Mouse (Mus musculus) CH12.LX (cell line): ENCODE data around the gene Rab25. TPM values are rescaled to one million over a fixed set of nuclear protein-coding genes. Genes with fewer than 3 reads are reported as not detected.

ENCODE experiments used
- DNase-seq: peaks from one replicate; pipeline ENCODE4 v3.0.0-alpha.2; 2013; ENCODE audit errors: extremely low read depth
- H3K27ac ChIP-seq: 2 replicates; pipeline ENCODE4 v1.5.1; 2012; ENCODE audit warnings: low read depth, mild to moderate bottlenecking, control low read depth, moderate library complexity; ENCODE audit not compliant: insufficient read depth
- H3K27me3 ChIP-seq: replicated peaks from 2 replicates; pipeline ENCODE3; 2012; ENCODE audit warnings: inconsistent platforms
- H3K36me3 ChIP-seq, 2 experiments: replicated peaks in 1 of 2; 2 replicates each; pipeline versions ENCODE3 to v1.6.1; 2012; ENCODE audit warnings: inconsistent platforms in 1 of 2, low read length in 1 of 2, mild to moderate bottlenecking in 1 of 2, mixed read lengths in 1 of 2, moderate library complexity in 1 of 2; ENCODE audit not compliant: control insufficient read depth in 1 of 2, insufficient read depth in 1 of 2
- H3K4me1 ChIP-seq, 2 experiments: 2 replicates each; pipeline ENCODE4 v1.6.1; 2012; ENCODE audit warnings: inconsistent platforms in 1 of 2, moderate library complexity in 1 of 2; ENCODE audit not compliant: insufficient read depth in 2 of 2, control insufficient read depth in 1 of 2
- H3K4me2 ChIP-seq: 2 replicates; pipeline ENCODE4 v1.6.1; 2012; ENCODE audit warnings: low read depth, mild to moderate bottlenecking, control low read depth; ENCODE audit not compliant: poor library complexity, insufficient read depth, severe bottlenecking
- H3K4me3 ChIP-seq, 3 experiments: fragments of 150-350 bp in 1 of 3; sonication (generic) in 1 of 3; replicated peaks in 1 of 3; 2 replicates each; pipeline versions ENCODE3 to v1.5.1; 2011 to 2012; ENCODE audit warnings: low read depth in 2 of 3, low read length in 2 of 3, mild to moderate bottlenecking in 2 of 3, moderate library complexity in 2 of 3, control low read depth in 1 of 3, improper control_type of control experiment in 1 of 3, inconsistent platforms in 1 of 3, mixed read lengths in 1 of 3; ENCODE audit not compliant: poor library complexity in 1 of 3
- H3K79me2 ChIP-seq: replicated peaks from 2 replicates; pipeline ENCODE4 v1.6.1; 2012; ENCODE audit warnings: mild to moderate bottlenecking, moderate library complexity; ENCODE audit not compliant: control insufficient read depth, poor library complexity, insufficient read depth, severe bottlenecking; ENCODE audit errors: extremely low read depth
- H3K9ac ChIP-seq: 2 replicates; pipeline ENCODE4 v1.6.1; 2012; ENCODE audit warnings: low read depth, mild to moderate bottlenecking, control low read depth, moderate library complexity; ENCODE audit not compliant: insufficient read depth
- H3K9me3 ChIP-seq: replicated peaks from 2 replicates; pipeline ENCODE3; 2012; ENCODE audit warnings: low read length, inconsistent platforms, mixed read lengths
- BHLHE40 ChIP-seq: IDR thresholded peaks from 2 replicates; pipeline ENCODE4 v1.6.1; 2011; ENCODE audit warnings: mild to moderate bottlenecking, low read depth, low read length, improper control_type of control experiment
- CHD1 ChIP-seq: IDR thresholded peaks from 2 replicates; pipeline ENCODE4 v1.6.1; 2012; ENCODE audit warnings: low read depth, low read length, improper control_type of control experiment, inconsistent platforms
- CHD2 ChIP-seq: IDR thresholded peaks from 2 replicates; pipeline ENCODE4 v1.6.1; 2011; ENCODE audit warnings: low read length, improper control_type of control experiment
- CTCF ChIP-seq, 2 experiments: IDR thresholded peaks in 1 of 2; conservative IDR thresholded peaks in 1 of 2; 2 replicates each; pipeline ENCODE4 v1.5.1; 2011 to 2012; ENCODE audit warnings: low read depth in 2 of 2, low read length in 2 of 2, improper control_type of control experiment in 1 of 2, inconsistent platforms in 1 of 2, mild to moderate bottlenecking in 1 of 2, moderate library complexity in 1 of 2
- ELF1 ChIP-seq: IDR thresholded peaks from 2 replicates; pipeline ENCODE4 v1.6.1; 2014; ENCODE audit warnings: low read depth, mild to moderate bottlenecking, inconsistent platforms, low read length, improper control_type of control experiment
- ETS1 ChIP-seq: conservative IDR thresholded peaks from 2 replicates; pipeline ENCODE4 v1.6.1; 2012; ENCODE audit warnings: low read depth, mild to moderate bottlenecking, inconsistent platforms, low read length, improper control_type of control experiment, moderate library complexity
- GABPA ChIP-seq: IDR thresholded peaks from 2 replicates; pipeline ENCODE4 v1.6.1; 2012; ENCODE audit warnings: low read depth, low read length, improper control_type of control experiment, inconsistent platforms; ENCODE audit not compliant: insufficient replicate concordance
- HCFC1 ChIP-seq: IDR thresholded peaks from 2 replicates; pipeline ENCODE4 v1.6.1; 2012; ENCODE audit warnings: low read depth, mild to moderate bottlenecking, inconsistent platforms, low read length, improper control_type of control experiment
- IRF4 ChIP-seq: IDR thresholded peaks from 2 replicates; pipeline ENCODE4 v1.6.1; 2014; ENCODE audit warnings: low read depth, mild to moderate bottlenecking, inconsistent platforms, low read length, improper control_type of control experiment
- JUN ChIP-seq: IDR thresholded peaks from 2 replicates; pipeline ENCODE4 v1.6.1; 2011; ENCODE audit warnings: low read depth, mild to moderate bottlenecking, low read length, improper control_type of control experiment, moderate library complexity; ENCODE audit not compliant: insufficient read depth
- JUND ChIP-seq: conservative IDR thresholded peaks from 2 replicates; pipeline ENCODE4 v1.6.1; 2011; ENCODE audit warnings: low read depth, low read length, improper control_type of control experiment
- MAFK ChIP-seq: IDR thresholded peaks from 2 replicates; pipeline ENCODE4 v1.6.1; 2011; ENCODE audit warnings: low read length, improper control_type of control experiment; ENCODE audit not compliant: insufficient replicate concordance
- MXI1 ChIP-seq: IDR thresholded peaks from 2 replicates; pipeline ENCODE4 v1.6.1; 2011; ENCODE audit warnings: mild to moderate bottlenecking, low read depth, low read length, improper control_type of control experiment
- MYC ChIP-seq: IDR thresholded peaks from 2 replicates; pipeline ENCODE4 v1.6.1; 2011; ENCODE audit warnings: low read depth, mild to moderate bottlenecking, improper control_type of control experiment, low read length
- NELFE ChIP-seq: IDR thresholded peaks from 2 replicates; pipeline ENCODE4 v1.6.1; 2011; ENCODE audit warnings: low read depth, low read length, improper control_type of control experiment
- NRF1 ChIP-seq: IDR thresholded peaks from 2 replicates; pipeline ENCODE4 v1.6.1; 2014; ENCODE audit warnings: low read depth, mild to moderate bottlenecking, inconsistent platforms, low read length, improper control_type of control experiment, moderate library complexity
- PAX5 ChIP-seq: IDR thresholded peaks from 2 replicates; pipeline ENCODE4 v1.6.1; 2012; ENCODE audit warnings: low read length, inconsistent platforms, mixed read lengths
- RAD21 ChIP-seq: IDR thresholded peaks from 2 replicates; pipeline ENCODE4 v1.6.1; 2011; ENCODE audit warnings: low read depth, mild to moderate bottlenecking, low read length, improper control_type of control experiment, moderate library complexity
- RCOR1 ChIP-seq: conservative IDR thresholded peaks from 2 replicates; pipeline ENCODE4 v1.6.1; 2012; ENCODE audit warnings: low read depth, mild to moderate bottlenecking, inconsistent platforms, low read length, improper control_type of control experiment
- SIN3A ChIP-seq: IDR thresholded peaks from 2 replicates; pipeline ENCODE4 v1.6.1; 2012; ENCODE audit warnings: low read length, improper control_type of control experiment, inconsistent platforms
- SMC3 ChIP-seq: IDR thresholded peaks from 2 replicates; pipeline ENCODE4 v1.6.1; 2011; ENCODE audit warnings: low read depth, low read length, improper control_type of control experiment
- TBP ChIP-seq: conservative IDR thresholded peaks from 2 replicates; pipeline ENCODE4 v1.6.1; 2011; ENCODE audit warnings: low read depth, low read length, improper control_type of control experiment
- ZC3H11A ChIP-seq: IDR thresholded peaks from 2 replicates; pipeline ENCODE4 v1.6.1; 2012; ENCODE audit warnings: low read depth, mild to moderate bottlenecking, inconsistent platforms, low read length, improper control_type of control experiment
- ZKSCAN1 ChIP-seq: IDR thresholded peaks from 2 replicates; pipeline ENCODE4 v1.6.1; 2012; ENCODE audit warnings: low read depth, inconsistent platforms, low read length, improper control_type of control experiment, borderline replicate concordance
- ZMIZ1 ChIP-seq: IDR thresholded peaks from 2 replicates; pipeline ENCODE4 v1.6.1; 2012; ENCODE audit warnings: low read depth, mild to moderate bottlenecking, inconsistent platforms, low read length, improper control_type of control experiment
- dilution Hi-C: fragments of 300-500 bp; cut with MboI; formaldehyde crosslinking; loops from 2 replicates; pipeline ENCODE4 v1.14.3; 2020; ENCODE audit warnings: low sequenced_read_pairs; ENCODE audit not compliant: extremely low pct_unique_long_range_greater_than_20kb, extremely low pct_ligation_motif_present
- in situ Hi-C: fragments of 300-500 bp; cut with MboI; formaldehyde crosslinking; loops from 3 replicates; pipeline ENCODE4 v1.14.3; 2019; ENCODE audit warnings: low sequenced_read_pairs, low pct_ligation_motif_present, low pct_unique_long_range_greater_than_20kb, mixed read lengths
- polyA plus RNA-seq: library from polyadenylated mRNA; unstranded; fragments of >175 nt; gene quantifications from 2 replicates; pipeline ENCODE4 v1.2.1, GENCODE M21; 2012; ENCODE audit warnings: low read depth; ENCODE audit not compliant: insufficient read length
- total RNA-seq, 2 experiments: library from RNA; depleted of rRNA; stranded (reverse); fragments of 300-350 nt in 1 of 2; fragments of >200 nt in 1 of 2; gene quantifications; 2 replicates each; pipeline ENCODE4 v1.2.3; 2012 to 2014

Gene Rab25
- total and polyA plus RNA-seq, 3 experiments: 0.79 to 4.1 (median 1.8) TPM

DNA sequence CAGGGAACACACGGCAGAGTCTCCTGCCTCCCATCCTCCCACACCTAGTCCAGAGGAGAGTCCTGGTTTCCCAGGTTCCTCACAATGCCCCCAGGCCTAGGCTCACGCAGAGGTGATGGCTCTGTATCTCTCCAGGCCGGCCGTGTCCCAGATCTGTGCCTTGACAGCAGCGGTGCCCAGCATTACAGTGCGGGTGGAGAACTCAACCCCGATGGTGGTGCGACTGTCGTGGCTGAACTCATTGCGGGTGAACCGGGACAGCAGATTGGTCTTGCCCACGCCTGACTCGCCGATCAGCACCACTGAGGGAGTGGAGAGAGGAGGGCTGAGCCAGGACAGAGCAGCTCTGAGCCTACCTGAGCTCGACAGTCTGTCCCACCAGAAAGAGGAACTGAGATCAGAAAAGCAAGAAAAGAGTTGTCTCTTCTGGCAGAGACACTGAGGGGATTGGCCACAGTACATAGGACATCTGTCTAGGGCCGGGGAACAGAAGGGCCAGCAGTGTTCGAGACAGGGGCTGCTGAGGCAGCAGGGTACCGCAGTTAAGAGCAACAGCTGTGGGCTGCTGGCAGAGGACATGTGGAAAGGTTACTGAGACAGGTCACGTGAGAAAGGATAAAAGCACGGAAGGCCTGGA lies 3.0 kb downstream of the Rab25 start (continued):
- peak; percentile 89 for TF ChIP-seq BHLHE40
- peak; percentile 58; the same call in 1 of the 2 replicates for TF ChIP-seq TBP
- TF ChIP-seq GABPA: no peak
- no peak for TF ChIP-seq MAFK
- no peak for TF ChIP-seq ZMIZ1
- peak; percentile 62; the same call in 1 of the 2 replicates for TF ChIP-seq MXI1

DNA sequence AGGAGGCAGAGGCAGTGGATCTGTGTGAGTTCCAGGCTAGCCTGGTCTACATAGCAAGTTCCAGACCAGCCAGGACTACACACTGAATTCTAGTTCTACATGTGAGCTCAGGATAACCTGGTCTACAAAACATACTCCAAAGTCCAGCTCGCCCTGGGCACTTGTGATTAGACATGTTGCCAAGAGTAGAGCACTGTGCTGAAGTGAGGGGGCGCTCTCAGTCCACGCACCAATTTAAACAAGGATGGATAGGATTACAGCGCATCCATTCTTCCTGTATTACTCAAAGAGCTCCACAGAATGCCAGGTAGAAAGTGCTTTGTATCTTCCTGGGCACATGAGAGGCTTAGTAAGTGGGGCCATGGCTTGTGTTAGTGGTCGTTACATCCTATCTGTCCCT lies 3.6 kb downstream of the Rab25 start:
- DNase-seq: peak; percentile 51
- TF ChIP-seq ZKSCAN1: no peak
- no peak for TF ChIP-seq BHLHE40
- TF ChIP-seq PAX5: no peak
- TF ChIP-seq JUND: no peak
- TF ChIP-seq IRF4: no peak
- TF ChIP-seq MAFK: no peak
- TF ChIP-seq RAD21: peak; percentile 81
- no peak for TF ChIP-seq MYC
- TF ChIP-seq CTCF (conservative IDR thresholded peaks at IDR 0.05 in 1 of 2, IDR thresholded peaks at IDR 0.05 in 1 of 2; ENCODE audit: low read depth in 2 of 2, low read length in 2 of 2): peak in 1 of 2 experiments; percentile 89; a peak in 3 of 4 replicates
- no peak for TF ChIP-seq NRF1
- TF ChIP-seq SMC3: peak; percentile 52
- TF ChIP-seq JUN: no peak
- no peak for TF ChIP-seq CHD1
- TF ChIP-seq ETS1: no peak
- no peak for TF ChIP-seq SIN3A
- peak; percentile 32; the same call in 1 of the 2 replicates for TF ChIP-seq ELF1
- TF ChIP-seq ZC3H11A: no peak
- TF ChIP-seq HCFC1: 0 out of 2 replicates have a peak, but pooled peaks have one; percentile 22
- TF ChIP-seq CHD2: no peak
- no peak for TF ChIP-seq NELFE
- TF ChIP-seq RCOR1: no peak
- Histone ChIP-seq H3K27ac (peak overlapping the region; percentile 35), H3K36me3 (peaks cover 3 to 24% of the 10 kb centered on the region in 2 experiments), H3K9me3 (no peaks in the 10 kb centered on the region), H3K4me2 (peak overlapping the region; percentile 55), H3K9ac (peak overlapping the region; percentile 8; the same call in 1 of the 2 replicates), H3K4me3 (peak overlapping the region; percentile 31 to 39 (median 35)), H3K79me2 (no peaks in the 10 kb centered on the region), H3K4me1 (peaks cover 13 to 31% of the 10 kb centered on the region in 2 experiments), H3K27me3 (no peaks in the 10 kb centered on the region)
- in situ Hi-C loops (no loop called here), dilution Hi-C loops (no loop called here)
